Mouse (Mus musculus) T-cell, adult 2 months (primary cell): Measurements from ENCODE around the gene Gm12394.
"Not testable (repeated sequence)": the region's sequence is repeated elsewhere in the genome, so short reads cannot be mapped to it uniquely, and the experiment has no call there.

Experiments
- DNase-seq: peaks from one replicate; pipeline ENCODE4 v3.0.0; 2022; ENCODE audit warnings: low spot score

Gene Gm12394

DNA sequence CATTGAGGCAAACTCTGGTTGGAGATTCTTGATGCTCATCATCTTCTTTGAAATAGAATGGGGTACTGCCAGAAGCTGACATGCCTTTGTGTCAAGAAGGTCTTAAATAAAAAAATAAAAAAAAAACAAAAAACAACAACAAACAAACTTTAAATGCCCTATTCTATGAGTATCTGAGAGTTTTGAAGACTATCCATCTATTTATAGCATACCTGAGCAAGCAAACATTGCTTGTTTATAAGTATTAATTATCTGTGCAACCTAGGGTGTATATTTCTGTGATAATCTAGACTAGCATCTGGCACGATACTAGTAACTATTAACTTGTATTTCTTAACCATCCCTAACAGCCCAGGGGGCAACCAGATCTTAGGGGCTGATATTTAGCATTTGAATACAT is at the start of gene Gm12394:
Gm12394 (minus strand) TSS at position 101 of the 400 bp plus-strand sequence.
- not testable (repeated sequence) for DNase-seq

DNA sequence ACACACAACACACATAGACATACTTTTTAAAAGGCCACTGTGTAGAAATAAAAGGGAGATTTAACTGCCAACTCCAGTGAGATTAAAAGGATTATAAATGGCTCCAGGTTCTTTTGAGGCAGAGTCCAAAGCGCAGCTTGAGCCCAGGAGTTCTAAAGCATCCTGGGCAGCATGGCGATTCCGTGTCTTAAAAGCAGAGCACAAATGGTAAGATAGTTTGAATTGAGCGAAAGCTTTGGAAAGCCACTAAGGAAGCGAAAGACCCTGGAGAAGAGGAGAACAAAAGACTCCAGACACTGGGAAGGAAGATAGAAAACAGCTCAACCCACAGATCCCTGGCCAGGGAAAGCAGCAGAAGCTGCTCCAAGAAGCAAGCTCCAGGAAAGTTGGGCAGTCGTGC is 48.4 kb upstream of the Gm12394 start:
- no peak for DNase-seq

DNA sequence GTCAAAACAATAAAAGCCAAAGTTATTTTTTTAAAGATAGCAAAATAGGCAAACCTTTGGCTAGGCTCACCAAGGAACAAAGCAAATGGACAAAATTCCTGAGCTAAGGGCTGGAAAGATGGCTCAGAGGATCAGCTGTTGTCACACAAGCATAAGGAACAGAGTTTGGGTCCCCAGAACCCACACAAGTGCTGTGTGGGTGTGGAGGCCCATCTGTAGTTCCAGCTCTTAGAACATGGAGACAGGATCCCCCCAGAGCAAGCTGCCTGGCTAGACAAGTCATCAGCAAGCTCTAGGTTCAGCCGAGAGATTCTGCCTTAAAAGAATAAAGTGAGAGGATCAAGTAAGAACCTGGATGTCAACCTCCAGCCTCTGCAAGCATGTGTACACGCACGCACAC is 48.0 kb upstream of the Gm12394 start:
- DNase-seq: no peak

DNA sequence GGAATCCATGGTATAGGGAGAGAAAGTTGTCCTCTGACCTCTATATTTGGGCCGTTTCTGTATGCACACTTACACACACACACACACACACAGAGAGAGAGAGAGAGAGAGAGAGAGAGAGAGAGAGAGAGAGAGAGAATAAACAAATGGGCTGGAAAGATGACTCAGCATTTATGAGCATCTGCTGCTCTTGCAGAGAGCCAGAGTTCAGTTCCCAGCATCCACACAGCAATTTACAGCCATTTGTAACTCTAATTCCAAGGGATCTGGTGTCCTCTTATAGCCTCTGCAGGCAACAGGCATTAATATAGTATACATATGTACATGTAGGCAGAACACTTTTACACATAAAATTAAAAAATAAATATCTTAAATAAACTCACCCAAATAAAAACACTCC is 47.4 kb upstream of the Gm12394 start:
- no peak for DNase-seq

DNA sequence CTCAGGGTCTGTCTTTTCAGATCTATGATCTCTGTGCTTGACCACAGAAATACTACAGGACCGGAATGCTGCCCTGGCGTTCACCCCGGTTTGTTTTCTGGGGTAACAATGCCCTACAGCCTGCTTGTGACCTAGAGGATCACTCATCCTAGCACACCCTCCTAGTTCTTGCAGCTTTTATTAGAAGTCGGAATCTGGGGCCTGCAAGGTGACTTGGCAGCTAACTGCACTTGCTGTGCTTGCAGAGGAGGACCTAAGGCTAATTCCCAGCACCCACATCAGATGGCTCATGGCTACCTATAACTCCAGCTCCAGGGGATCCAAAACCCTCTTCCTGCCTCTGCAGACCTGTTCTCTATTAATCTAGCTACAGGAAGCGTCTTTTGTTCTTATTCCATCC is 46.2 kb upstream of the Gm12394 start:
- no peak for DNase-seq

DNA sequence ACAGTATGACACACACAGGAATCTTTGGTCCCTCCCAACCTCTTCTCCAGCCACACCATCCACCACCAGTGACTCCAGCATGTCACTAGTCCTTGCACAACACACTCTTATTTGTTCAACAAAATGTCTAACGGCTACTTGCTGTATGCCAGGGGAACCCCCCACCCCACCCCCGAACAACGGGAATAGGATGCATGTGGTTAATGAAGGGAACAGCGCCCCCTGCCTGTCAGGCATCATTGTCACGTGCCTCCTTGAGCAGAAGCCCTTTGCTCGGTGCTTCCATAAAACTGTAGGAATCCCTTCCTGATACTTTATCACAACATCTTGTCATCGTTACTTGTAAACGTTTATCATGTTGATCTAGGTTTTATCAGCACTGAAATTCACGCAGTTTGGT is 45.6 kb upstream of the Gm12394 start:
- no peak for DNase-seq

DNA sequence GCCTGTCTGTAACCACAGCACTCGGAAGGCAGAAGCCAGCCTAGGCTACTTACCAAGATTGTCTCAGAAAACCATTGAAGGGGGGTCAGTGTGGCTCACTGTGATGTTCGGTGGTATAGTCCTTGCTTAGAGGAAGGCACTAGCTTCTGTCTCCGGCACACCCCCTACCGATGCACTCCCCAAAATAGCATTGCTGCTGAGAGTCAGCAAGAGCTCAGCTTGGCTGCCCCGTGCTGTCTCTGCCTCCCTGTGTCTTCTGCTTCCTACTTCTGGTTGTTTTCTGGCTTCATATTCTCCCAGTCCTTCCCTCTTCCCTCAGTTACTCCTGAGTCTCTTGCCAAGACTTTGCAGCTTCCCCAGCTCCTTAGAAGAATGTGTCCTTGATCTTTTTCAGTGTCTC is 44.3 kb upstream of the Gm12394 start:
- no peak for DNase-seq

DNA sequence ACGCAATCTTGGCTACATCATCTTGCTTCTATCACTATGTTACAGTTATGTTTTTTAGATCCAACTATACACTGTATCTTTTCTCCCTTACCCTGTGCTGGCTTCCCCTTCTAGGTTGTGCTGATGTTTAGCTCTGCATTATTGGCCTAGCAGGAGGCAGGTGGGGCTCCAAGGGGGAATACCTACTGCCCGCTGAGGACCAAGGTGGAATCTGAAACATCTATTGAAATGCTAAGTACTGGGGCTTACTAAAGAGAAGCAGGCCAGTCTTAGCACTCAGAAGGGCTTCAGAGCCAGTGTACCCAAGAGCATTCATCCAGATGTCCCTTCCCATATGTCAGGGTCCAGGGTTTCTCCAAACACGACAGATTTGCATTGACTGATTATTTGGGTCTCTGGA is 42.3 kb upstream of the Gm12394 start:
- DNase-seq: no peak

DNA sequence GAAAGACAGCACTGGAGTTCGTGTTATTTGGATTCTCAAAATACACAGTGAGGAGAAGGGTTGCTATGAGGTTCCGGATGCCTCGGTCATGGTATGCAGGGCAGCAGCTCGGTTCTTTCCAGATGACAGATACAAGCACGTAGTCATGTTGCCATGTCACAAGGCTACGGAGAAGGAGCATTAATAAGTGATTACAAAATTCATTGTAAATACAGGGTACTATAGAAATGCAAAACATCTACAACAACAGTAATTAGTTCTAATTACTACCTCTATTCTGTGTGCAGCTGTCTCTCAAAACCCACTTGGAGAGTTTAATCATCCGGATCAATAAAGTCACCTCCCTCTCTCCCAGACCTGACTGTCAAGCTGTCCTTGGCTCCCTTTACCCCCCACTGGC is 38.5 kb upstream of the Gm12394 start:
- DNase-seq: no peak

DNA sequence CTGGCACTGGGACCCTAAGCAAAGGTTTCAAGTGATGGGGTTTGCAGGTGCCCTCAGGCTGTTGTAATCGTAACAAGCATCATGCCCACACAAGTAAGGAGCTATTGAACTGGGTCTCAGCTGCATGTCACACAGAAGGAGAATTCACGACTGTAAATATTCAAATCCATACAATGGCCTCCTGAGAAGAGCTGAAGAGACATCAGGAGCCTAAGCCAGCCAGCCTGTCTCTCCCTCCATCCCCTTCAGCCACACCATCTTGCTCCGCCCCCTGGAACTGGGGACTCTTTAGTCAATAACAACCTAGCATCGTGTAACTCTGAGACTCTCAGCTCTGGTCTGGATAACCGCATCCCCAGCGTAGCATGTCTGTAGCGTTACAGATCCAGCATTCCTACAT is 34.6 kb upstream of the Gm12394 start:
- no peak for DNase-seq

DNA sequence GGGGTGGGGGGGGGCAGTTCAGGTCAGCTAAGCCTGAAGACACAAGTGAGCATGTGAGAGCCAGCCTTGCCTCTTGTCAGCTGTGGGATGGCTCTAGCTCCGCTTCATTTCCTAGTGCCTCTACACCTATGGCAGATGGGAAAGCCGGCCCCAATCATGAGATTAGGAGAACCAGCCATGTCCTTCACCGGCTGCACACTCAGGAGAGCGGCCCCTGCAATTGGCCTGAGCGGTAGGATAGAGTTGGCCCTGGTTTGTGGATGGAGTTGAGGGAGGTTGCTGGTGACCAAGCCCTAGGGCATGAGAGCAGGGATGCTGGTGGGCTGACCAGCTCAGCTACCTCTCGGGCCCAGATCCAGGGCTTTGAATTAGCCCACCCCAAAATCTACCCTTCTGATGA is 32.2 kb upstream of the Gm12394 start:
- DNase-seq: no peak

DNA sequence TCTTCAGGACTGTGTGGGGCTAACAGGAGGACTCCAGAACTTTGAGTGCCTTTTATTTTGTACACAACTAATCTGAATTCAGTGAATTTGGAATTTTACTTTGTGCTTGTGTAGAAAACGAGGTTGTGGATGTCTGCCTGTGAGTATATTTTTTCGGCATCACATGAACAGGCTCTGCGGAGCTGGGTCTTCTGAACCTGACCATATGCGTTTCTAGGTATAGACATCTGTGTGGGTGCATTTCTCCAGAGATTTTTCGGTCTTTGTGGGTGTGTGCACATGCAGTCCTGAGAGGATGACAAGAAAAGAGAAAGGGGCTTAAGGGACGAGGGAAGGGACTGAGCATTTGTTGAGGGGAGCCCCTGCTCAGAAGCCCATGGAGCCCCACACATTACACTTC is 30.4 kb upstream of the Gm12394 start:
- DNase-seq: no peak

DNA sequence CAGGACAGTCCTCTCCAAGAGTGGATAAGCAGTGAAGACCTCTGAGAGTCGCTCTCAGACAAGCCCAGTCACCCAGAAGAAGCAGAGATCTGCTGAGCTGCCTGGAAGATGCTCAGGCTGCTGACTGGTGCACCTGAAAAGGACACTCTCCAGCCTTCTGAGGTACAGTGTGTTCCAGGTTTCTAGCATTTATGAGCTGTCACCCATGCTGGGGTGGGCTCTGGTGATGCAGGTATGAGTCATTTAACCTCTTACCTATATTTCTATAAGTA is 24.0 kb upstream of the Gm12394 start:
- no peak for DNase-seq

DNA sequence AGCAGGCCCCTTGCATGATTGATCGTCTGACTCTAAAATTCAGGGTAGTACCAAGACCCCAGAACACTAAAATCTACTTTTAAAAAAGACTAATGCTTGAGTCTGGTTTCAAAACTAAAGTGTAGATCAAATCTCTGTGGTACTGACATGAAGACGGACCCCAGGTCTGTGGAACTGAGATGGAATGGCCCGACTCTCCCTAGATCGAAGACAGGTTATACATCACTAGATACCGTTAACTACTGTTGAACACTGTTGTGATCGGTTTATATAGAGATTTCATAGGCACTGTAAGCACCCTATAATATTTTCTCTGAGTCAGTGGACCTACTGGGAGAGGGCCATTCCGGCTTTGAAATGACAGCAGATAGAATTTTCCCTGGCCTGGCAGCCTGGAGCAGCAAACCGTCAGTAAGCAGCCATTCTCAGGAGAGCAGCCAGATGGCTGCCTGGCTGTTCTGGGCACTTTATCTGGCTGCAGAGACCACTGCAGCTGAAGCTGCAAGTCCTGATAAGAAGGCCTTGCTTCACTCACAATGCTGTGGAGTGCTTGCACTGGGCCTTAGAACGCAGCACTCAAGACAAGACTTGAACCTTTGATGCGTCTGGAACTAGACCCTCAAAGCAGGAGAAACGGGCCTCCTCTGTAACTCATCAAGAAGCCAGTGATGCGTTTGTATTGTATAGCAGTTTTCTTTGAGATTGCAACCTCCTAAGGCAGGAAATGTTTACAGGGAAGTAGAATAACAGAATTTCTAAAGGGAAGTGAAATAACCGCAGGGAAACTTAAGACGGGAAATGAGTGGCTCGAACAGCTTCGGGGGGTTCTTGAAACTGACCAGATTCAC is 23.5 kb upstream of the Gm12394 start:
- DNase-seq: no peak

DNA sequence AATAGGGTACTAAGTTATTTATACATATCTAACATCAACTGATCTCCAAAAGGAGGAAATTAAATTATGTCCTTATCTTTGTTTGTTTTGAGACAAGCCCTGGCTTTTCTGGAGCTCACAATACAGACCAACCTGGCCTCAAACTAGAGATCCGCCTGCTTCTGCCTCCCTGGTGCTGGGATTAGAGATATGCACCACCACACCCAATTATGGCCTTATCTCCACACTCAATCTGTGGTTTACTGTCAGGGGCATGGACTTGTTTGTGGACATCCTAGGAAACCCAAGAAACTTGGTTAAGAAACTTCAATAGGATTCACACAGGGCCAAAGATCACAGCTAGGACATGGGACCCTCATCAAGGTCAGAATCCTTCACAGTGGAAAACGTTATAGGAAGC is 21.1 kb upstream of the Gm12394 start:
- no peak for DNase-seq

DNA sequence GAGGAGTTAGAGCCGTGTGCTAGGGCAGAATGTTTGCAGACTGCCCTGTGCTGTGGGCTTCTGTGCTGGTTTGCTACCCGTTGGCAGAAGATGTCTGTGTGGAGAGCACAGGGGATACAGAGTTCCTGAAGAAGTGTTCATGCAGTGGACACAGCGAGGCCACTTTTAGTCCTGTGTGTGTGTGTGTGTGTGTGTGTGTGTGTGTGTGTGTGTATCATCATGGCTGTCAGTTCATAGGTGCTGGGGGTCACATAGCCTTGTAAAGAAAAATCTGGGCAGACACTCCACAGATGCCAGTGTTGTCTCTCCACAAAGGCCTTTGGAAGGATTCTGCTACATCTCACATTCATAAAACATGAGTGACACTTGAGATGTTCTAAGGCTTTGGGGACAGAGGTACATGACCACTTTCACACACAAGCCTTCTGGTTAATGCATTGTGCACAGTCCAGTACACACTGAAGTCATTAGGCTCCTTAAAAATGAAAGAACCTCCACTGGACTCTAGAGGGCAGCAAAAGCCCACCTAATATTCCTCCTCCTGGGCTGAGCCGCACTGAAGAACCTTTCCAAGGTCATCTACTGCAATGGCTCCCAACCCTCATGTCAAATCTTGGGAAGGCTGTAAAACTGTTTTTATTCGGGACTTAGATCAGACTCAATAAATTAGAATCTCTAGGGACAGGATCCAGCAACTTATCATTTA is 20.2 kb upstream of the Gm12394 start:
- DNase-seq: peak; percentile 32

DNA sequence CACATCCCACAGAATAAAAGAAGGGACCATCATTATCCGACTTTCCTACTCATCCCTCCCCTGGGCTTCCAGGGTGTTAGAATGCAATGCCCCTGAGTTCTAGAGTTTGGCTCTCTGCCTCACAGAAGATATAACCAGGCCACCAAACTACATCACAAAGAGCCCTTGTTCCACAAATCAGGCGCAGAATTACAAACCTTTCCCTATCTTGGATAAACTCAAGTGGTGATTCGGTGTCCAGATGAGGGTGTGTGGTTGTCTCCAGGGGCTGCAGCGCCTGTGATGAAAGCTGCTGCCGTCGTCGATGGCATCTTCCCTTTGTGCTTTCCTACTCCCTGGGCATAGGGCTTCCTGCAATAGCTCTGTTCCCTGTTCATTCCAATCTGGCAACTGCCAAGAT is 17.6 kb upstream of the Gm12394 start, which contains the start of gene Fam205c:
Fam205c (minus strand) TSS at position 101 of the 400 bp plus-strand sequence.
- DNase-seq: no peak

DNA sequence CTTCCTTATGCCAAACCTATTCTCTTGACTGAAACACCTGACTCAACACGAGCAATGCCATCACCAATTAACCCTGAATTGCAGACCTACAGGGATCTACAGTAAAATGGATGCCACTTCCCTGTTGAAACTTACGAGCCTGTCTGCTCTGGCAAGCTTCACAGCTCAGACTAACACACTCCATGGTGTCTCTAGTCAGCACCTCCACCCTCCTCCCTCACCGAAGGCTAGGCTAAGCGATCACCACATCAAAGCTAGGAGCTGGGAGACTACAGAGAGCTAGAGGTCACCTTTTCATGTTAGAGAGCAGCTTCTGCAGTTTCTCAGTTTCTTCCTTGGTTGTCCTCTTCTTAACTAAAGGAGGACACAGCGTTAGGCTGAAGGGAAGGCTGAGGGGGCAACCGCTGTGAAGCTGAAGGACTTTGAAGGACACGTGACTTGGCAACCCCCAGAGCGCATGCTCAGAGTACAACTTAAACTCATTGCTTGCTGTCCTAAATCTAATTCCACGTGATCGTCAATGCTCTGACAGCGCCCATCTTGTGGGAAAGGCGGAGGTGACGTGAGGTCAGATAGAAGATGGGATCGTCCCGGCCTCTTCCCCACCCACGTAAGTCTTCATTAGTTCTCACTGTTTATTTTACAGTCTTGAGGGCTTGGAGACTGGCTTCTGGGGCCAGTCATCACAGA is 16.3 kb upstream of the Gm12394 start:
- no peak for DNase-seq

DNA sequence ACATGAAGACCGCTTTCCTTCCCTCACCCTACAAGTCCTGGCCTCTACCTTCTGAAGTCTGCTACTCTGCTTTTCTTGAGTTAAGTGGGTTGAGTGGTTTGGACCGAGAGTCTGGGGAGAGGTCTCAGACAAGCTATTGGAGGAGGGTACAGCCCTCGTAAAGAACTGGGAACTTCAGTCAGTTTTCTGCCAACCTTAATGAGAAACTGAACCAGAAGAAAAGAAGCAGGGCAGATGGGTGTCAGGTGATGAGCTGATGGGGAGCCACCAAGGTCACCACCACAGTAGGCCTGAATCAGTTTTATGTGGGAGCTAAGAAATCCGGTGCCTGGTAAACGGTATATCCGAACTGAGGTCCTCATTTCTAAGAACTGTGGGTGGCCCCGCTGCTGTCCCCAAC is 15.6 kb upstream of the Gm12394 start:
- DNase-seq: no peak

DNA sequence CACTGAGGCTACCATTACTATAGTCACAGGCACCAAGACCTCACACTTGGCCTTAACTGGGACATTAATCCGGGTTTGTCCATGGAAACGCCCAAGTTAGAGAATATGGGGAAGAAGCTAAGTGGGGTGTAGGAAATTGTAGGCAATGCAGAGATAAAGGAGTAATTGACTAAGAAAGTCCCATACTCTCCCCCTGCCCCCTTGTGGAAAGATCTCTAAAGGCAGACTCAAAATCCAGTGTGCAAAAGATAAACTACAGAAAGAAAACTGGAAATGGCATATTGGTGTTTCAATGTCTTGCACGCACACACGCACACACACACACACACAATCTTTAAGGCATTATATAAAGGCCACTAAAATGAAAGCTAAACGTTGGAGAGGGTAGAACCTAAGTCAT is 14.2 kb upstream of the Gm12394 start:
- no peak for DNase-seq

DNA sequence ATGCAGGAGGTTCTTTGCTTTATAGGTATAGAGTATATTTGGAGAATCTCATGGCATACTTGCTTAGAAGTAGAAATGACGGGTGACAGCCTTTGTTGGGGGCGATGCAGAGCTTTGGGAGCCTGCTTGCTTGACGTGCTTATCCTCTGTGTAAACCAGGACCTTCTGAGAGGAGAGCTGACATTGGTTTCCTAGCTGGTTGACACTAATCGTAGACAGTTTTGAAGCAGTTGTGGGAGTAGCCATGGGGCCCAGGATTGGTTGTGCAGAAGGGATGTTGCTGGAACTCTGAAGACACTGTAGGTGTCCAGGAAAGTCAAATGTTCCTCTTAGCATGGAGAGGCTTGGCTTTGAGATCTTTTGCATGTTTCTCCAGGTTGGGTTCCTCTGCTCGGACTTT is 11.6 kb upstream of the Gm12394 start:
- DNase-seq: no peak

DNA sequence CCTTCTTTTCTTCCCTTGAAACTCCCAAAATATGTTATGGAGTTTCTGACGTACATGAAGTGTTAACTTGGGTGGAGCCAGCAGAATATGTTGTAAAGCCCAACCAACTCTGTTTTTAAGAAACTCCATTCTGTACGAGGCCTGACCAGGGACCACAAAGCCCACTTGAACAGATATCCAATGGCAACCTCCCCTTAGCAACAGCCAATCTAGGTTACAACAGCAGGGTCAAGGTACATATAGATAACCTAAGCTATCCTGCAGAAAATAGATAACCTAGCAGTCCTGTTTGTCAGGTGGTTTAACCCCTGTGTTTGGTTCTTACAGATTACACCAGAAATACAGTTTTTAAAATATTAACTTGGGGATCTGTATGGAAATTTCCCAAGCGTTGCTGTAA is 10.8 kb upstream of the Gm12394 start:
- no peak for DNase-seq

DNA sequence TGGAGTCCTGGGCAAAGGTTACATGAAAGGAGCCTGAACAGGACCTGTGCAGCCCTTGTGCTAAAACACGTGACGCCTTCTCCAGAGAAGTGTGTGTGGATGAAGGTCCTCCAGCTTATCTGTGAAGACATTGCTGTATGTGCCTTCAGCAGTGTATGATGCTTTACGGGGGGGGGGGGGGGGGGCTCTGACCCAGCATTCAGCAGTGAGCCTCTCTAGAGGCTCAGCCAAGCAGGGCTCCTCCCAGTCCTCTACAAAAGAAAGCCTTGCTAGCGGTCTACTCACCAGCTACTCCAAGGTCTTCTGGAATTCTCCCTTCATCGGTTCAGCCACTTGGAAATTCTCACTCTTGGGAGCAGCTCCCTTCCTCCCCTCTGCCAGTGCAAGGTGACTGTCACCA is 6.9 kb upstream of the Gm12394 start:
- not testable (repeated sequence) for DNase-seq
